Mouse (Mus musculus) testis, adult 2 months (tissue): Measurements from ENCODE around the gene Gm20517.

Source experiments
- CTCF ChIP-seq: fragments of 200-500 bp; IDR thresholded peaks from 2 replicates; pipeline ENCODE4 v1.5.1; 2012; ENCODE audit warnings: low read depth, mild to moderate bottlenecking, inconsistent platforms, low read length, moderate library complexity; ENCODE audit not compliant: control insufficient read depth, insufficient read depth, insufficient replicate concordance
- POLR2A ChIP-seq: fragments of 200-500 bp; IDR thresholded peaks from 2 replicates; pipeline ENCODE4 v1.6.1; 2012; ENCODE audit warnings: low read depth, mild to moderate bottlenecking, inconsistent platforms, low read length, moderate library complexity; ENCODE audit not compliant: control insufficient read depth

DNA sequence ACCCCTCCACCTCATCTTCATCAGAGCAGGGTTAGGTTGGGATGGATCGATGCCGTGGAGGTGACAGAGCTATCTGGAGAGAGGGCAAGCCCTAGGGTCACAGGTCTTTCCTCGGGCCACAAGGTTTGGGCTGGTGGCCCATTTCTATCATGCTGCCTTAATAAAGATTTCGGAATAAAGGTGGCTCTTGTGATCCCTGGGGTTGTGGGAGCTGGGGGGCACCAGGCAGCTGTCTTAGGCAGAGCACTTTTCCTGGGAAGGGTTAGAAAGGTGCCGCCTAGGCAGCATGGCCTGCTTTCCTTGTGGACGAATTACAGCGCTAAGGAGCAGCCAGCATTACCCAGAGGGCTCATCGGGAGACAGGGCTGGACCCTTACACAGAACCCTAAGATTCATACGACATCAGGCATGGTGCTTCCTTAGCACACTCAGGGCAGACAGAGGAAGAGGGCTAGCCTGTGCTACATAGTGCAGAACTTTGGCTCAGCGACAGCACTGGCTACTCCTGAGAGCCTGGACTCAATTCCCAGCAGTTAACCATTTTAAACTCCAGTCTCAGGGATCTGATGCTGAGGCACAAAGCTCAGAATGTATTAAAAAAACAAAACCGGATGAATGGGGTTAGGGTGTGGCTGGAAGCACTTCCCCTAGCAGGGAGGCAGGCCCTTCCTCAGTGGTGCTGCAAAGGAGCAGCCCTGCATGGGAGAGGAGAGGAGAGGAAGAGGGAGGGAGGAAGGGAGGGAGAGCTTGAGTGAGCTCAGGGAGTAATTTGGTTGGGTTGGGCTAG is 11.7 kb upstream of the Gm20517 start:
- TF ChIP-seq CTCF (no peak), POLR2A (no peak)
